Mouse (Mus musculus): Measurements from ENCODE around the gene Wfikkn2.
A peak's percentile ranks its signal among the peaks of the same experiment; 100 is the strongest.

The Wfikkn2 gene

DNA sequence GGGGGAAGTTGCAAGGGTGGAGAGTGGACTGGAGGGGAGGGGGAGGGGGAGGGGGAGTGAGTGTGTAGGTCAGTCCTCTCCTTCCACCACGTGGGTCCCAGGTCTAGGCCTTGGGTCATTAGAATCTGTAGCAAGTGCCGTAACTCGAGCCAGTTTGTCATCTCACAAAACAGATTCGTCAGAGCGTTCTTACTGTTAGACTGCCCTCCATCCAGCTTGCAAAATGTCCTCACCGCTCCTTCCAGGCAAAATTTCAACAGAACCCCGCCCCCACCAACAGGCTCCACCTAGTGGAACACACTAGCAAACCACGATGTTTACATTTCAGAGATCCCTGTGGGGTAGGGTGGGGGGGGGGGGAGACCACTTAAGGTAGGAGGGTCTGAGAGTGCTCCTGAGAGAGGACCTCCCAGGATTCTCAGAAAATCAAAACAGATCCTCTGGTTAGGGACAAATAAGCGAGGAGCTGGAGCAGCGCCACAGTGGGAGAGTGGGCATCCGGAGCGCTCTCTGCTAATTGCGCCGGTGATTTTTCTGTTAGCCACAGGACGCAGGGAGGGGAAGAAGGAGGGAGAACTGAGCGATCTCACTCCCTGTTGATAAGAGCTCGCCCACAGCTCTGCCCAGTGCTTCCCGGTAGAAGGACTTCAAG is 19.5 kb upstream of the Wfikkn2 start:
- peak; percentile 58 to 63 for DNase-seq (ENCODE audit: low spot score in 2 of 2)

DNA sequence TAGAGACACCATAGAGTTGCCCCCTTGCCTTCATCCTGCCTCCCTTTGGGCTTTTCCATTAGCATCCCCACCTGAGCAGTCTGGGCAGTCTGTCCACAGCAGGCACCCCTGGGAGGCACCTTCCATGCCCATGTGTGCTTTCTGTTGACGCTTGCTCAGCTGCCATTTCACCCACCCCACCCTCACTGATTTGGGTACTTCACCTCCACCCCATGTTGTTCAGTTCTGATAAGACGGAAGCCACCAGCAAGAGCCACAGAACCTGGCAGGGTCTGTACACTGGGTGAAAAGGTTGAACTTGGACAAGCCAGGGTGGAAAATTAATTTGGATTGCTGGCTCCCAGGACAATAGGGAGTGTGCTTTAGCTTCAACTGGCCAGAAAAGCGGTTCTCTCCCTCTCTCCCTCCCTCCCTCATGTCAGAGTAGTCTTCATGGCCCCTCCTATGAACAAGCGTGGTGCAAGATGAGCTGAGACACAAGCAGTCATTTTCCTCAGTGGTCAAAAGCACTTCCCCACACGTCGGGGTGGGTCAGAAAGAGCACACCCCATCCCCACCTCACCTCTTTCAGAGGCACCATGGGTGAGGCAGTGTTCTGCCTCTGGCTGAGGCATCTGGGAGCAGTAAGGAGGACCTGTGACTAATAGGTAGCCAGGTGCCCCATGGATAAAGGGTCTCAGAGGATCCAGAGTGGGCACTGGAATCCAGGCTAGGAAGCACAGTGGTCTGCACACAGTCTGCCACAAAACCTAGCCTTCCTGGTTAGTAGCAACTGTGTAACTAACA is 16.0 kb upstream of the Wfikkn2 start:
- DNase-seq (ENCODE audit: low spot score in 2 of 2): no peak

DNA sequence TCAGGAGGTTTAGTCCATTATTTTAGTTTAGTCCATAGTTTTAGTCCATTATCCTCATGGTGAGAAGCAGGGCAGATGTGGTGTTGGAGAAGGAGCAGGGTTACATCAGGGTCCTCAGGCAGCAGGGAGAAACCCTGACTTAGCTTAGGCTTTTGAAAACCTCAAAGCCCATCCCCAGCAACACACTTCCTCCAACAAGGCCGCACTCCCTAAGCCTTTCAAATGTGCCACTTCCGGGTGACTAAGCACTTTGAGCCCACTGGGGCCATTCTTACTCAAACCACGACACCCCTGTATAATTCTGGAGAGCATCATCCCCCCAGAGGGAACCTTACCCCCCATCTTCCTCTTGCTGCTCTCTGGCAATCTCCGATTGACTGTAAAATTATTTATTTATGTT is 14.0 kb upstream of the Wfikkn2 start:
- no peak for DNase-seq (ENCODE audit: low spot score in 2 of 2)

DNA sequence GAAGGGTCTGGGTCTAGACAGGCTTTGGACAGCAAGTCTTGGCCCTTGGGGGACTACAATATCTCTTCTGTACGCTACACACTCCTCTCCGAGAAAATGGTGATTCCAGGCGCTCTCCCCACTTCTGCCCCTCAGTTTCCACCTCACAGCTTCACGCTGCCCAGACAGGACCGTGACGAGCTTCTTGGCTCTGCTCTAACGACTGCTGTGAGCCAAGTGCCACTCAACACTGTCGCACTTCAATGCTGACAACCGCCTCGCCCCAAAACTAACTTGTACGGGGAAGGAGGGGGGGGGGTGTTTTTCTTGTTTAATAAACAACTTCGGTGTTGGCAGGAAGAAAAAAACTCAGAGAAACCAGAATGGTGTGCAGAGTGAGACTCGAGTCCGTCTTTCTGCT is 12.2 kb upstream of the Wfikkn2 start:
- no peak for DNase-seq (ENCODE audit: low spot score in 2 of 2)

DNA sequence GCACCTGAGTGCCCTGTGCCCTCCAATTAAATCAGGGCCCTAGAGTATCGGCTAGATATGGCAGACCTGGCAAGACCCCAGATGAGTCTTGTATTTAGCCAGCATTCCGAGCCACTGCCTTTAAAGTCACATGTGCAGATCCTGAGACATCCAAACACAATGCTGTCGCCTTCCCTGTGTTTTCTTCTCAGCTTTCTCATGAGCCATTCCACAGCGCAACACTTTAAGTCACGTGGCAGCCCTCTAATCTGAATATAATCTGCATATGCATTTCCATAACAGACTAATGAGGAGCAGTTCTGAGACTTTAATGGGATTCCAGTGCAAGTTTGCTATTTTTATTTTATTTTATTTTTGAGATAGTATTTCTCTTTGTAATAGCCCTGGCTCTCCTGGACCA is 9.9 kb upstream of the Wfikkn2 start:
- DNase-seq (ENCODE audit: low spot score in 2 of 2): no peak

DNA sequence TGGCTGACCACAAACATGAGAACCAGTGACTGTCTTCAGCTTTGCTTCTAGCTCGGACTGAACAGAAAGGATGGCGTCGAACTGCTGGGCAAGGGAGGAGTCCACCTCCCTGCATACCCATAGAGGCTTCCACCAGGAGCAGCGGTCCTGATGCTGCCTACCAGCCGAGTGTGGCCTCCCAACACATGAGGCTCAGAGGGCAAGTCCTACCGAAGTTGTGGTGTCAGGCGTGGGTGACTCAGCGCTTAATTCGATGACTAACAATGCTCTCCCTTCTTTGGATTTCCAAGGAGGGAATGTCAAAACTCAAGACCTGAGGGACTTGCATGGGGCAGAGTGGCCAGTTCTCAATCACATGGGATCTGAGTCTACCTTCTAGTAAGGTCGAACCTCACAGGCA is 7.9 kb upstream of the Wfikkn2 start:
- no peak for DNase-seq (ENCODE audit: low spot score in 2 of 2)

DNA sequence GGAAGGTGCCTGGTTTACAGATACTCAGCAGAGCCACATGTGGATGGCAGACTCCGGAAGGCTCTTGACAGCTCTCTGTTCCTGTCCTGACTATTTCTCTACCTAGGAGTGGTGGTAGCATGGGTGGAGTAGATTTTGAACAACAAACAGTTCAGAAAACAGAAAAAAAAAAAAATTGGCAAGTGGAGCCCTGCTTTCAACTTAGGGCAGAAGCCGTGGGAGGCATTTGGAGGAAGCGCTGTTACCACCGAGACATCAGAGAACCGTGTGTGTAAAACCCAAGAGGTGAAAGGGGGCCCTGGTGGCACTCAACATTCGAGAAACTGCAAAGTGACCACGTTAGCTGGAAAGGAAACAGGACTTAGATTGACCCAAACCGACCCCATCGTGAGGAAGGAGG is 7.4 kb upstream of the Wfikkn2 start:
- DNase-seq (ENCODE audit: low spot score in 2 of 2): no peak

DNA sequence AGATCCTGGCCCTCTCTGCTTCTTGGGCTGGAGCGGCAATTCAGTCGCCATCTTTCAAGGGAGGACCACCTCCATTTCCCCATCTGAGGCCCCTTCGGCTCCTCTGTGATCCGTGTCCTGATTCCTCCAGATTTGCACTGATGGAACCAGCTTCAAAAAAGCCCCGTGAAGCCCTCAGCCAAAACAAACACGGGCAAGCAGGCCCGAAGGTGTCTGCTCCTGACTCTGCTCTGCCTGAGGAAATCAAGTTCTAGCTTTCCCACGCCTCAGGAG is 920 bp upstream of the Wfikkn2 start:
- no peak for DNase-seq (ENCODE audit: low spot score in 2 of 2)

DNA sequence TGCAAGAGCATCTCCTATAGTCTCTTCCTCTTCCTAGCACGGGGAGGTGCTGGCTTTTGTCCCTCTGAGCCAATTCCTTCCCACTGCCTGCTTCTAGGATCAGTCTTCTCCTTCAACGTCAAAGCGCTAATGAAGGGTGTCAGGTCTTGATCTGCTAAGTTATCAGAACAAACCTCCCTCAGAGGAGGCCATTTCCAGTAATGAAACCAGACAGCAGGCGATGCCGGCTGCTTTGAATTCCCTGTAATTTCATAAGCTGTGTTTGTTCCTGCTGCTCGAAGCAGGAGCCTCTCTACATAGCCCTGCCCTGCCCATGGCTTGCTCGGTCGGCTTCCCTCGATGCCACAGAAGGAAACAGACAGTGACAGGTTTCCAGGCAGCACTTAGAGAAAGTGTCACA is 1.4 kb downstream of the Wfikkn2 start:
- DNase-seq (ENCODE audit: low spot score in 2 of 2): no peak

DNA sequence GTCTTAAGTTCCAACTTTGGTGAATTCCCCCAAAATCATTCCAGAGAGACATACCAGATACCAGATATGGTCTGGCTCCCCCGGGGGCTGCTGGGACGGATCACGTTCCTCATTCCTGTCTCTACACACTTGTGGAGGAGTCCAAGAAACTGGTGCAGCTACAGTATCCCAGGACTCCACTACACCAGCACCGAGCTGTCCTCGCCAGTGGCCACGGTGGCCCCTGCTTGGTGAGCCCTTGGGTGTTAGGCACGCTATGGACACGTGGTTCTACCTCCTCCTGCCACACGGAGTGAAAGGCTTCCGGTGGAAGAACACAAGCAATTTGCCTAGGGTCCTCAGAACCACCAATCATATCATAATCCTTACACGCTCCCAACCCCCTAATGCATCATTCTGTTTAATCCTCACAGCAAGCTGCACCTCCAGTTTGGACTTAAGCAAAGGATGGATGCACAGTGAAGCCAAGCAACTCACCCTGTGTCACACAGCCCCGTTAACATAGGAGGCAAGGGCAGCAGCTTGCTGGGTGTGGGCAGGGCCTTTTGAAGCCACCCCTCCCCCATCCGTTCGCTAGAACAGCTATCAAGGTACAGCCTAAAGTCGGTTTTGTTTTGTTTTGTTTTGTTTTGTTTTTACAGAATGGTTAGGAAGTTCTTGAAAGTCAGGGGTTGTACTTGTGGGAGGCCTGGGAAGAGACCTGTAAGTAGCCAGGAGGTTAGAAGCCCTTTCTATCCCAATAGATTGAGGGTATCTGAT is 2.2 kb downstream of the Wfikkn2 start:
- DNase-seq (ENCODE audit: low spot score in 2 of 2): no peak

DNA sequence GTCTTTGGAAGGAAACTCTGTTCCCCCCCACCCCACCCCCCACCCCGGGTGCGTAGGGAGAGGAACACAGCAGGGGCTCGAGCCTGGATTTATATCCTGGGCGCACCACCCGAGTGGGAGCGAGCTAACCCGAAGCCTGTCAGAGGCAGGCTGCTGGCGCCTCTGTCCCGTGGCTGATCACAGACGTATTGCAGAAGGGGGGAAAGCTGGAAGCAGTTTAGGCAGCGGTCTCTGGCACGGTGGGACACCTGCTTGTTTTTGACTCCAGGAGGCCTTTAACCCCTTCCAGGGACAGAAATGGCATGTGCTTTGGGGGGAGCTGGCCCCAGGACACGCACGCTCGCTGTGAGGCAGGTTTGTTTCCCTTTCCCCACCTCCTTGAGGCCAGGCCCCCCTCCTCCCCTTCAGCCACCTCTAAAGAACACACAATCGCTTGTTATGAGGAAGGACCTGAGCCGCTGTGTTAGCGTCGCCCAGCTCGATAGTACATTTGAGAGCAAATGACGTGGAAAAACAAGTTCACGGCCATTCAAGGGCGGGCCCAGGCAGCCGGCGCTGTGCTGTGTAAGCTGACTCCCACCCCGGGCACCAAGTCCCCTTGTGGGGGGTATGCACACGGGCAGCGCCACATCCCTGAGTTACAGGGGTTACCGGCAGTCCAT is 2.9 kb downstream of the Wfikkn2 start:
- no peak for DNase-seq (ENCODE audit: low spot score in 2 of 2)

DNA sequence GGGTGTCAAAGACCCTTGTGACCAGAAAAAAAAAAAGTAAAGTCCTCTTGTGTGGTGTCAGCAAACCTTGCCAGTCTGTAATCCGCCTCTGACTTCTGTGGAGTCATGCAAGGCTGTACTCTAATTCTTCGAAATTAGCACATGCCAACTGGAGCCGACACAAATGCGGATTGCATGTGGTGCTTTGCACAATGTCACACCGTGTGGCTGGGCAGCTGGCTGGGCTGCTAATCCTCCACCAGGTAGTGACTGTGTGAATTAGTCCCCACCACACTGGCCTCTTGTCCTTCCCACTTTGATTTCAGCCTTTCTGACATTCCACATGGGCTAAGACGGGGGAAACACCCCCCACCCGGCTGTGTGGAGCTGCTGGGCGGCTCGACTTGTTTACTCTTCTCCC is 6.1 kb downstream of the Wfikkn2 start:
- DNase-seq (ENCODE audit: low spot score in 2 of 2): no peak

DNA sequence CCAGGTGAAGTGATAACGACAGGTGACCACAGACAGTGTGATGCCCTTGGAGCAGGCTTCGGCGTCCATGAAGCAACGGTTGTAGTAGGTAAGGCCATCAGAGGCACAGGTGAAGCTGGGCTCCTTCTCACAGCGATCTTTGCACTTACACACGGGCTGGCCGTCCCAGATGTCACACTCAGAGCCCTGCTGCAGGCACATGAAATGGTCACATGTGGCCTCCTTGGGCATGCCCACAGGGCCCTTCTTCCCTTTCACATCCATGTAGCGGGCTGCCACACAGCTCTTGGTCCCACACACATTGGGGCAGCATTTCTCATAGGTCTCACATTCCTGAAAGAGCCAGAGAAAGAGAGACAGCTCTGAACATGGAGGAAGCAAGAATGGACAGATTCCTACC is 7.0 kb downstream of the Wfikkn2 start:
- no peak for DNase-seq (ENCODE audit: low spot score in 2 of 2)

DNA sequence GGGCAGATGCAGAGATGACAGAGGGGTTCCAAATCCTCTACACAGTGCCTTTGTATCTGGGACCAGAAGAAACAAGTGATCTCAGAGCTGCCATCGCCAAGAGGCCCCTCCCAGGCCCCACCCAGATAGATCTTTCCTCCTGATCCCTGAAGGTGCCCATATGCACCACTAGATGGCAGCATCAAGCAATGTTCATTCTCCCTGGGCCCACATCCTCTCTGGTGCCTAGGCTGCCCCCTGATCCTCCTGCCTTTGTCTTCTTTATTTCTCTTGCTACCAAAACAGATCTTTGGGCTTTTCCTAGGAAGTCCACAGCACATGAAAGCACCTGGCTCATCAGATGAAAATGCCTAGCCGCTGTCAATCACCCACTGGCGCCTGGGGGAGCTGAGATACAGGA is 9.7 kb downstream of the Wfikkn2 start:
- DNase-seq (ENCODE audit: low spot score in 2 of 2): peak; percentile 72 to 80

DNA sequence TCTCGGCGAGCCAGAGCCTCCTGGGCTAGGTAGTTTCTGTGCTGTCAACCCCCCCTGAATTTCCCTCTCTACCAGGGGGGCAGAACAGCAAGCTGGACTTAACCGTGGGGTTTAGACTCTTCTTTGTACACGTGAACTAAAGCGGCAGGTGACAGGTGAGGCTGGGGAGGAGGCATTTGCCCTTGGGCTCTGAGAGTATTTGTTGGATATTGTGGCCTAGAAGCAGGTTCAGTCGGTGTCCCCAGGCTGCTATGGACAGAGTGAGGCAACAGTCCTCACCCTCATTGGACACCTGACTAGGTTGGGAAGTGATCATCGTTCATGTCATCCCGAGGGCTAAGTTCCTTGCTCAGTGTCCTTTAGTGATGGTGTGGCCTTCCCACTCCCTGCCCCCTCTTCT is 10.9 kb downstream of the Wfikkn2 start:
- no peak for DNase-seq (ENCODE audit: low spot score in 2 of 2)

DNA sequence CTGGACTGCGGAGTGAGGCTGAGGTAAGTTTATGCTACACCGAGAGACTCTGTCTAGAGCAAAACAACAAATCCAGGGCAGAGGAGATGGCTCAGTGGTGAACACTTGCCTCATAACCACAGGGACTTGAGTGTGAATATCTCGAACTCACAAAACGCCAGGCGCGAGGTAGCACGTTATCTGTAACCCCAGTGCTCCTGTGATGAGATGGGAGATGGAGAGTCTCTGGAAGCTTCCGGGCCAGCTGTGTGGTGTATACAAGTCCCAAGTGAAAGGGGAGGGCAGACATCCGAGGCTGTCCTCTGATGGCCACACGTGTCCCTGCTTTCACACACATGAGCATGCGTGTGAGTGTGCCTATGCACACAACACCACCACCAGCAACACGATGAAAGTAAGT is 11.4 kb downstream of the Wfikkn2 start:
- no peak for DNase-seq (ENCODE audit: low spot score in 2 of 2)

DNA sequence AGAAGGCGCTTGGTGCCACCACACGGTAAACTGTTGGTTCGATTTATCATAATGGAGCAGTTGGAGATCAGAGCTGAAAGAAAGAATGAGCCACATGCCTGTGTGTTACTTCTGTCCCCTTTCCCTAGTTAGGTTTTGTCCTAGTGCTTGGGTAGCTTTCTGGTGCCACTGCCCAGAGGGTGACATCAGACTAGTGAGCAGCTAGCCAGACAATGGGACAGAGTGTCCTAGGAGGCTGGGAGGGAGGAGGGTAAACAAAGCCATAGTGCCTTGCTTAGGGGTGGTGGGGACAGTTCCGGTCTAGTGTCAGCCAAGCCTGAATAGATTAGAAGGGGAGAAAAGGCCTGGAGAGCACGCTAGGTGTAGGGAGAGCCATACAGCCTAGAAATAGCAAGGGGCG is 12.4 kb downstream of the Wfikkn2 start:
- no peak for DNase-seq (ENCODE audit: low spot score in 2 of 2)

DNA sequence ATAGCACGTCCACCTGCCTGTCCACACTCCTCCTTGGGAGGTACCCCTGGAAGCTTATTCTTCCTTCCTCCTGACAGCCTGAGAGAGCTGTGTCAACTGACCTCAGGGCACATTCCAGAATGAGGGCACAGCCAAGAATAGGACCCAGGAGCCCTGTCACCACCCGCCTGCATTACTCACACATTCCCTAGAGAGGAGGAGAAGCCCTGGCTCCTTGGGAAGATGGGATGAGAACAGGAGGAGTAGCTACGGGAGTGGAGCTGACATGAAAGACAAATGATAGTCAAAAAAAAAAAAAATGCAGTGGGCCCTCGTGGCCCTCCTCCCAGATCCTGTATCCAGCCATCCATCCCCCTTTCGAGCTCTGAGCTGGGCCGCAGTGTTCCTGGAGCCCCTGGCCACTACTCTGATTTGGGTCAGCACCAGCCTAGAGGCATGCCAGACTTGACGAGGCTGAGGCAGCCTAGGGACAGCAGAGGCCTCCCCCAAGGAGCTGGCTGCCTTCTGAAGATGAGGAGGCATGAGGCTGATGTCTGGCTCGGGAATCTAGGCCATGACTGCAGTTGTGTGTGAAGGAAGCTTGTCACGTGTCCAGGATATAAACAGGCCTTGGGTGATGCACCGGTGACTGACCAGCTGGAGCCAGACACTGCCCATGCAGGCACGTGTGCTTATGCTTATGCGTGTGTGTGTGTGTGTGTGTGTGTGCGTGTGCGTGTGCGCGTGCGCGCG is 13.8 kb downstream of the Wfikkn2 start:
- DNase-seq (ENCODE audit: low spot score in 2 of 2): peak in 1 of 2 experiments; percentile 32

DNA sequence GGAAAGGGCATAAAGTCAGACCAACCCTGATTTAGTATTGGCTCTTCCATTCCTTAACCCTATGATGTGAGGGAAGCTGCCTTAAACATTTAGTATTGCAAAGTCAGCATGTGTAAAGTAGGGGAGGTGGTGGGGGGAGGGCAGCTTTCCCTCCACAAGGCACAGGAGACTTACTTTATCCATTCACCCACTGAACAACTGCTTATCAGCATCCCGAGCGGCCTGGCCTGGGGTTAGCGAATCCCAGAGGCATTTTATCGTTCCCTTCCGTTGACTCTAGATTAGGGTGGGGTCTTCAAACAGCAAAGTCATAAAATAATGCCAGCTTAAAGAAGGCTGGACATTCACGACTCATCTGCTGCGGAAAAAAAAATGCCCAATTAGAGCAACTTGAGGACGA is 15.6 kb downstream of the Wfikkn2 start:
- DNase-seq (ENCODE audit: low spot score in 2 of 2): no peak

DNA sequence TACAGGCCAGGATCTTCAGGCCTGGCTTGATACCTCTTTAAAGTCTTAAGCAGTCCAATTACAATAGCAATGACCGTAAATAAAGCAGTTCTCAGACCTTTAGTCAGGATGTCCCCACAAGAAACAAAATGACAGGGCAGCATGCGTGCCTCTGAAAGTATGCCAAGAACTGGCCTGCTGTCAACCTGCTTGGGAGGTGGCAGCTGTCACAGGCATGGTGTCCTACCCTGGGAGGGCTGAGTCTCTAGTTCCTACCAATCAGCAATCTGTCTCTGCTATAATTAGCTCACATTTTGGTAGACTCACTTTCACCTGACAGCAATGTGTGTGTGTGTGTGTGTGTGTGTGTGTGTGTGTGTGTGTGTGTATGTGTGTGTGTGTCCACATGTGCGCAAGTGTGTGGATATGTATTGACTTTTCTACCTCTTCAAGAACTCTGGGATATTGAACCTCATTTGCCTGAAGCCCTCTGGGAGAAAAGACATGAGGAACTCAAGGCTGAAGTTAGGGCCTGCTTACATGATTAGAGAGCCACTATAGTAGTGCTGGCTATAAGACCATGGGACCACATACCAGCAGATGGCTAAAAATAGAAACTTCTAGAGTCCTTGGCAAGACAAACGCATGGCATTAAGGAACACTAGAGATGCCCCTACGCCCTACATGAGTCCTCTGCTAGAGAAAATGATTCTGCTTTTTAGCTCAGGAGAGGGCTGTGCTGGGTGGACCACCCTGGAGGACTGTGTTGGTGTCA is 16.4 kb downstream of the Wfikkn2 start:
- DNase-seq (ENCODE audit: low spot score in 2 of 2): no peak

DNA sequence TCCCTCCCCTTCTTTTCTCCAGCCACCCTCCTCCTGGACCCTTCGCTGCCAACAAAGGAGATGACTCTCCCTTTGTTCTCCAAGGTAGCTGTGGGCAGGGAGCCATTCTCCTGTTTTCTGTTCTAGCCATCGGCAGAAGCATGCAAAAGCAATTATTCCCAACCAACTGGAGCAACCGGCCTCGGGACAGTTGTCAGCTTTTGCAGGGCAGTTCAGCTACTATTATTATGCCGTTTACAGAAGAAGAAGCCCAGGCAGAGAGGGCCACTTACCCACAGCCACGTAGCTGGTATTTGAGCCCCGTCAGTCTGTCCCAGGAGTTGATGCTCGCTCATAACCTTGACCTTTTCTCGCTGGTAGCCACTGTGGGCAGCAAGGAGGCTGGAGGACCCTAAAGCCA is 17.4 kb downstream of the Wfikkn2 start:
- no peak for DNase-seq (ENCODE audit: low spot score in 2 of 2)
